In genomic region chr5:114638769-114639644, GRCm38 (mm10) we compare ENCODE assay signal across 8 mouse cellular contexts. TPM values are rescaled to one million over a fixed set of nuclear protein-coding genes. Genes with fewer than 3 reads are reported as not detected.
DNase-seq lines count a peak whose midpoint lies in the region; ATAC-seq and TF ChIP-seq lines count a peak whose summit lies in the region.

No protein-coding gene starts in this region.

- no peak for TF ChIP-seq POLR2A in cerebellum, adult 2 months (IDR thresholded peaks at IDR 0.05; ENCODE audit: borderline replicate concordance, insufficient read depth, low read length)
- TF ChIP-seq POLR2A in olfactory bulb, adult 2 months (IDR thresholded peaks at IDR 0.05; ENCODE audit: insufficient read depth, low read depth, low read length) = no peak

- no peaks in the 10 kb centered on the region for H3K36me3 ChIP-seq in ES-E14 (ENCODE audit: control insufficient read depth, insufficient read depth, low read length, poor library complexity, severe bottlenecking)
- no peaks in the 10 kb centered on the region for H3K36me3 ChIP-seq in lung, embryonic 14.5 days (ENCODE audit: insufficient read depth)

- H3K4me2 ChIP-seq in lung, embryonic 14.5 days = peak overlapping the region; percentile 49

- H3K4me3 ChIP-seq in ES-E14 (ENCODE audit: insufficient read depth in 1 of 2, low read depth in 1 of 2, low read length in 2 of 2, poor library complexity in 1 of 2, severe bottlenecking in 1 of 2) = no peak overlapping the region
- H3K4me3 ChIP-seq in cerebellum, adult 2 months (replicated peaks; ENCODE audit: insufficient read depth, low read depth, low read length) = peak overlapping the region; percentile 23
- H3K4me3 ChIP-seq in lung, embryonic 14.5 days (ENCODE audit: low read depth, low read length) = 0 out of 2 replicates have a peak overlapping the region, but pooled peaks have one; percentile 6
- H3K4me3 ChIP-seq in olfactory bulb, adult 2 months (ENCODE audit: insufficient read depth, low read depth, low read length) = peak overlapping the region; percentile 7; the same call in 1 of the 2 replicates

- DNase-seq in ES-E14 (ENCODE audit: low read depth, low spot score) = peak; percentile 96
- DNase-seq in cerebellum, adult 2 months = peak; percentile 75 to 87
- DNase-seq in forelimb bud, embryonic 11.5 days (ENCODE audit: low read depth, low spot score) = peak; percentile 91
- peak; percentile 52 to 84 for DNase-seq in layer of hippocampus, adult 8-10 months (ENCODE audit: low spot score in 2 of 2)
- peak; percentile 97 for DNase-seq in lung, embryonic 14.5 days
- peak; percentile 55 to 63 for DNase-seq in thymus, adult 18-20 months

- H3K27ac ChIP-seq in ES-E14 (ENCODE audit: insufficient read depth, low read depth, low read length, poor library complexity, severe bottlenecking) = no peak overlapping the region
- H3K27ac ChIP-seq in cerebellum, adult 2 months (ENCODE audit: insufficient read depth, low read length) = no peak overlapping the region
- no peak overlapping the region for H3K27ac ChIP-seq in lung, embryonic 14.5 days (ENCODE audit: low read depth)
- H3K27ac ChIP-seq in olfactory bulb, adult 2 months (ENCODE audit: insufficient read depth, low read depth, low read length) = no peak overlapping the region

- H3K27me3 ChIP-seq in cerebellum, adult 2 months (ENCODE audit: control insufficient read depth, insufficient read depth, low read length) = no peaks in the 10 kb centered on the region
- H3K27me3 ChIP-seq in lung, embryonic 14.5 days (ENCODE audit: insufficient read depth, low read length) = peaks cover 7% of the 10 kb centered on the region; the same call in 1 of the 2 replicates

- H3K9me3 ChIP-seq in ES-E14 (ENCODE audit: control insufficient read depth, insufficient read depth, low read depth, low read length) = no peaks in the 10 kb centered on the region
- no peaks in the 10 kb centered on the region for H3K9me3 ChIP-seq in lung, embryonic 14.5 days (ENCODE audit: low read depth, low read length)

- peak; percentile 89 for TF ChIP-seq CTCF in cerebellum, adult 2 months (IDR thresholded peaks at IDR 0.05; ENCODE audit: borderline replicate concordance, insufficient read depth, low read depth, low read length)
- TF ChIP-seq CTCF in lung, embryonic 14.5 days (IDR thresholded peaks at IDR 0.05; ENCODE audit: low read depth) = peak; percentile 98
- peak; percentile 87 for TF ChIP-seq CTCF in olfactory bulb, adult 2 months (IDR thresholded peaks at IDR 0.05; ENCODE audit: insufficient read depth, low read depth, low read length)

- 15% methylated on average over 22 of the region's 22 CpGs for WGBS in cerebellum, adult 2 months
- WGBS in lung, embryonic 14.5 days = 13% methylated on average over 22 of the region's 22 CpGs
- 9% methylated on average over 22 of the region's 22 CpGs for WGBS in olfactory bulb, adult 2 months

- ATAC-seq in hematopoietic stem cell, adult 5-6 weeks (replicated peaks in 1 of 2; ENCODE audit: insufficient read depth in 1 of 2, low FRiP score in 2 of 2, low TSS enrichment in 1 of 2, low read depth in 1 of 2, poor library complexity in 2 of 2, severe bottlenecking in 2 of 2) = peak; percentile 87 to 90
- peak; percentile 84 for ATAC-seq in lung, embryonic 14.5 days (ENCODE audit: insufficient read depth)

- no peak overlapping the region for H3K9ac ChIP-seq in ES-E14 (ENCODE audit: insufficient read depth, low read depth, low read length, poor library complexity, severe bottlenecking)
- no peak overlapping the region for H3K9ac ChIP-seq in lung, embryonic 14.5 days

- peaks cover 0 to 12% of the 10 kb centered on the region in 2 experiments; a peak in 2 of 4 replicates for H3K4me1 ChIP-seq in ES-E14 (ENCODE audit: control insufficient read depth in 2 of 2, insufficient read depth in 2 of 2, low read length in 2 of 2, poor library complexity in 1 of 2)
- H3K4me1 ChIP-seq in cerebellum, adult 2 months (ENCODE audit: control insufficient read depth, insufficient read depth, low read length) = peaks cover 8% of the 10 kb centered on the region; the same call in 1 of the 2 replicates
- H3K4me1 ChIP-seq in lung, embryonic 14.5 days (ENCODE audit: insufficient read depth) = 0 out of 2 replicates have a peak, but pooled peaks cover 2% of the 10 kb centered on the region
- H3K4me1 ChIP-seq in olfactory bulb, adult 2 months (ENCODE audit: control insufficient read depth, insufficient read depth, low read length) = peaks cover 6% of the 10 kb centered on the region

- in situ Hi-C loops in ES-E14 (cut with MboI; ENCODE audit: low sequenced_read_pairs in 2 of 2, unreplicated experiment in 2 of 2) = no loop called here

TF ChIP-seq in ES-E14, 5 proteins besides CTCF, POLR2A, EP300 and RAD21:
- TF ChIP-seq MAFK (IDR thresholded peaks at IDR 0.05; ENCODE audit: insufficient read depth, low read depth, low read length) (no peak), HCFC1 (IDR thresholded peaks at IDR 0.05; ENCODE audit: borderline replicate concordance, insufficient read depth, low read length) (no peak), CHD2 (IDR thresholded peaks at IDR 0.05; ENCODE audit: low read depth, low read length) (no peak), ZC3H11A (IDR thresholded peaks at IDR 0.05; ENCODE audit: borderline replicate concordance, low read depth, low read length) (peak; percentile 48; the same call in 1 of the 2 replicates), ZNF384 (IDR thresholded peaks at IDR 0.05; ENCODE audit: low read depth, low read length) (no peak)

RNA-seq across cellular contexts. Expression of gene Trpv4, which starts 19.2 kb away (rescaled TPM):
- 1.4 and 3.5 TPM in 2 replicates for total RNA-seq in ES-E14 (2012; rRNA removed)
- polyA plus RNA-seq in cerebellum, adult 2 months (2012; rRNA removed) = 3.0 and 5.5 TPM in 2 replicates
- 0.25 and 0.69 TPM in 2 replicates for total RNA-seq in hematopoietic stem cell, adult 5-6 weeks (2017)
- total RNA-seq in layer of hippocampus, adult 8-10 months (2022) = 1 to 10 TPM; 1.6 to 2.5 (median 1.9) TPM
- polyA plus RNA-seq in lung, embryonic 14.5 days (2014; fragmentation: Nextera tagmentation; extraction: Ambion mirVana) = 1.0 and 1.6 TPM in 2 replicates
- polyA plus RNA-seq in olfactory bulb, adult 2 months (2012; ENCODE audit: insufficient read depth, insufficient read length, low replicate concordance, missing spikeins) = not detected in 2 replicates

RNA-seq across cellular contexts. Expression of gene Gltp, which starts 51.8 kb away (rescaled TPM):
- 15.6 and 17.2 TPM in 2 replicates for total RNA-seq in ES-E14 (2012; rRNA removed)
- 79.3 and 87.5 TPM in 2 replicates for polyA plus RNA-seq in cerebellum, adult 2 months (2012; rRNA removed)
- 68.2 and 75.9 TPM in 2 replicates for total RNA-seq in hematopoietic stem cell, adult 5-6 weeks (2017)
- 10 to 100 TPM; 26.3 to 46.1 (median 33.8) TPM for total RNA-seq in layer of hippocampus, adult 8-10 months (2022)
- polyA plus RNA-seq in lung, embryonic 14.5 days (2014; fragmentation: Nextera tagmentation; extraction: Ambion mirVana) = 71.1 and 74.8 TPM in 2 replicates
- not detected in 2 replicates for polyA plus RNA-seq in olfactory bulb, adult 2 months (2012; ENCODE audit: insufficient read depth, insufficient read length, low replicate concordance, missing spikeins)

Comparison
In these comparisons a context has a peak if more than half of its experiments do, and no peak if none do; other contexts are left out.
1. H3K4me3 ChIP-seq: peak in cerebellum, adult 2 months (single experiment), lung, embryonic 14.5 days (single experiment) and olfactory bulb, adult 2 months (single experiment); none in ES-E14 (0 of 2).
2. Peak in every context shown above with its lines, with median percentiles within 50 percentile points of each other: DNase-seq and CTCF ChIP-seq.